Mouse (Mus musculus) adrenal gland, postnatal 25 days (tissue): ENCODE data around the gene Gm1123. TPM values are rescaled to one million over a fixed set of nuclear protein-coding genes. Genes with fewer than 3 reads are reported as not detected.

Source experiments
- DNase-seq: peaks from one replicate; pipeline ENCODE4 v3.0.0; 2021; ENCODE audit warnings: mixed read lengths
- total RNA-seq: library from RNA; stranded (reverse); gene quantifications from 2 replicates; pipeline ENCODE4 v1.2.3, GENCODE M21; 2021

The Gm1123 gene
- total RNA-seq, 1 experiment from 2014 or later, result not detected

GRCm38 (mm10) chr9:99001326-99001725, 34.2 kb downstream of the Gm1123 start:
- no peak for DNase-seq

GRCm38 (mm10) chr9:98999881-99000339, 35.6 kb downstream of the Gm1123 start:
- DNase-seq, result no peak

- no peak for DNase-seq
These were observed 41.4 kb downstream of the Gm1123 start for GRCm38 (mm10) chr9:98994103-98994502.

- DNase-seq, result no peak
These were observed 48.4 kb downstream of the Gm1123 start for GRCm38 (mm10) chr9:98987131-98987530.

GRCm38 (mm10) chr9:98986476-98987096, 48.9 kb downstream of the Gm1123 start:
- no peak for DNase-seq

- peak; percentile 100 for DNase-seq
These were observed 49.6 kb downstream of the Gm1123 start, which contains the start of gene Faim for GRCm38 (mm10) chr9:98985800-98986475. Gene Faim (plus strand): TSS chr9:98986373.

GRCm38 (mm10) chr9:98979431-98980416, 55.8 kb downstream of the Gm1123 start:
- peak; percentile 92 for DNase-seq

- DNase-seq, result no peak
These were observed 59.0 kb downstream of the Gm1123 start for GRCm38 (mm10) chr9:98976520-98976919.

- no peak for DNase-seq
These were observed 59.4 kb downstream of the Gm1123 start for GRCm38 (mm10) chr9:98976081-98976480.

- DNase-seq, result no peak
These were observed 60.6 kb downstream of the Gm1123 start for GRCm38 (mm10) chr9:98974898-98975297.

GRCm38 (mm10) chr9:98973561-98973960, 62.0 kb downstream of the Gm1123 start:
- no peak for DNase-seq

GRCm38 (mm10) chr9:98973101-98973521, 62.4 kb downstream of the Gm1123 start:
- no peak for DNase-seq

- DNase-seq, result peak; percentile 61
These were observed 70.4 kb downstream of the Gm1123 start for GRCm38 (mm10) chr9:98965084-98965483.

- no peak for DNase-seq
These were observed 71.9 kb downstream of the Gm1123 start for GRCm38 (mm10) chr9:98963661-98964060.

GRCm38 (mm10) chr9:98962478-98963142, 72.9 kb downstream of the Gm1123 start:
- no peak for DNase-seq

- DNase-seq, result no peak
These were observed 73.7 kb downstream of the Gm1123 start for GRCm38 (mm10) chr9:98961591-98962477.

GRCm38 (mm10) chr9:98960348-98960747, 75.2 kb downstream of the Gm1123 start:
- DNase-seq, result no peak

- no peak for DNase-seq
These were observed 75.7 kb downstream of the Gm1123 start for GRCm38 (mm10) chr9:98959851-98960250.

- no peak for DNase-seq
These were observed 76.9 kb downstream of the Gm1123 start for GRCm38 (mm10) chr9:98958628-98959027.

- no peak for DNase-seq
These were observed 77.7 kb downstream of the Gm1123 start for GRCm38 (mm10) chr9:98957751-98958351.
